Mouse (Mus musculus): ENCODE data around the gene Paqr6.

DNA sequence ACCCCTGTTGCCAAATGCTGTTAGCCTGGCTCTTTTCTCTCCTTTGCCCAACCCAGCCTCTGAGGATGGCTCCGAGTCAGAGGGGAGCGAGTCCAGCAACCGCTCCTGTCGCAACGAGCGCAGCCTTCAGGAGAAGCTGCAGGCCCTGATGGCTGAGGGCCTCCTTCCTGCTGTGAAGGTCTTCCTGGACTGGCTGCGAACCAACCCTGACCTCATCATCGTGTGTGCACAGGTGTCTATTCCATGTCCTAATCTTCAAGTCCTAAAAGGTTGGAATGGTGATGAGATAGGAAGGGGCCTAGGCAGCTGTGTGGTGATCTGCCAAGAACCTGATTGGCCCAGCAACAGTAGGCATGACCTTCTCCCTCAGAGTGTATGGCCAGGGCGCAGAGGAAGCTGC is 11.5 kb upstream of the Paqr6 start:
- TF ChIP-seq CTCF (IDR thresholded peaks at IDR 0.05; ENCODE audit: low read depth, low read length) (no peak), POLR2A (IDR thresholded peaks at IDR 0.05; ENCODE audit: borderline replicate concordance, low read depth, low read length) (no peak)

All from bone marrow macrophage, adult 2 months (primary cell).